Mouse (Mus musculus): ENCODE data around the gene Wipf3.

Wipf3 gene

GRCm38 (mm10) chr6:54429447-54430194 is at the start of gene Wipf3:
Gene Wipf3, plus strand, starts transcription at chr6:54429603.
- no peak for DNase-seq (ENCODE audit: low spot score in 2 of 2)

DNA sequence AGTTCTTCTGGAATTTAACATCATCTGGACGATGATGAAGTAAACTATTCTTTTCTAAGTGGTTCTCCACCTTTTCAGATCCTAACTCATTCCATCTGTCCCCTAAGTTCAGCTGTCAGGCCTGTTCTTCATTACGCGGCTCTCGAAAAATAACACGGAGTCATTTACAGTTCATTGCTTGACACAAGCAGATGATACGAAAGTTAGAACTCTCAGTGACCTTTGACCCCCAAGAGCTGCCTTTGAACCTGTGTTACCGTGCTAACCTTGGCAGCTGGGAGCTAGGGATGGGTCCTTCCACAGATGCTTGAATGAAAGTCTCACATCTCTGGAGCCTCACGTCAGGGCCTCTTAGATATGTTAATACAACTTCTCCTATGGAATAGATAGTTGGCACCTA is 46.8 kb upstream of the Wipf3 start:
- no peak for DNase-seq (ENCODE audit: low spot score in 2 of 2)

DNA sequence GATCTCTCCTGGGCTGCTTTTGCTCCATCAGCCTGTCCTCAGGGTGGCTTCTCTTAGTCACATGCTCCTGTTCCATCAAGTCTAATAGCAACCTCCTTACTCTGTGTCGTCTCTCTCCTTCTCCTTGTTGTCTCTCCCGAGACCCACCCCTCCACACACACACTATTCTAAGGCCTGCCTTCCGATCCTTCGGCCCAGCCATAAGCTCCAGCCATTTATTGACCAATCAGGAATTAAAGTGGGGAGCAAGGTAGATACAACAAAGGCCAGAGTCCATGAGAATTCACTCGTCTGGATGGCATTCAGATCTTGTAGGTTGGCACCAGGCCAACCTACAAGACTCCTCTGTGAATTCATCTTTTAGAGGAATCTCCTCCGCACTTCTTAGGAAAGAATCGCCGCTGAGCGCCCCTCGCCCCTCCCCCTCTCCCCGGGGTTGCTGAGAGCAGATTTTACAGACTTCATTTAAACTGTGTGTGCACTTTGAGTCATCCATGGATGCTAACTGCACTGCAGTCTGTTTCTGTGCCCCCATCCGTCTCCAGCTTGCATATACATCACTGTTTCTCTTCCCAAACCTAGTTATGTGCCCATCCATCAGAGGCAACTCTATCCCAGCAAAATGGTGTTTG is 45.4 kb upstream of the Wipf3 start:
- DNase-seq (ENCODE audit: low spot score in 2 of 2) = no peak

GRCm38 (mm10) chr6:54384777-54385176 is 44.6 kb upstream of the Wipf3 start:
- DNase-seq (ENCODE audit: low spot score in 2 of 2) = no peak

DNA sequence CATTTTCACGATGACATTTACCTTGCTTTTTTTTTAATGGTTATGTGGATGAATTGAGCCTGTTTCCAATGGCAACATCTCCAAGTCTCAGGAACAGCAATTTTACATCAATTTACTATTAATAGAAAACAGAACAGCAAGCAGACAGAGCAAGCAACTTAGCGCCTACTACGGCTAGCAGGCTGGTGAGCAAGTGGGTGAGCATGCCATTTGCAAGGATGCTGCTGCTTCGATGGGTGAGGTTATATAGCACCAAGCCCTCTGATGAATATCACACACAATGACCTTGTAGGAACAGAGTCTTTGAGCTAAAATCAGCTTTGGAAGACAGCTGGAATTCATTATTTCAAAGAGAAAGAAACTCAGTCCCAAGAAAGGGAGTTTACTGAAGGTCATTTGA is 43.0 kb upstream of the Wipf3 start:
- DNase-seq (ENCODE audit: low spot score in 2 of 2) = no peak

GRCm38 (mm10) chr6:54387044-54387443 is 42.4 kb upstream of the Wipf3 start:
- no peak for DNase-seq (ENCODE audit: low spot score in 2 of 2)

DNA sequence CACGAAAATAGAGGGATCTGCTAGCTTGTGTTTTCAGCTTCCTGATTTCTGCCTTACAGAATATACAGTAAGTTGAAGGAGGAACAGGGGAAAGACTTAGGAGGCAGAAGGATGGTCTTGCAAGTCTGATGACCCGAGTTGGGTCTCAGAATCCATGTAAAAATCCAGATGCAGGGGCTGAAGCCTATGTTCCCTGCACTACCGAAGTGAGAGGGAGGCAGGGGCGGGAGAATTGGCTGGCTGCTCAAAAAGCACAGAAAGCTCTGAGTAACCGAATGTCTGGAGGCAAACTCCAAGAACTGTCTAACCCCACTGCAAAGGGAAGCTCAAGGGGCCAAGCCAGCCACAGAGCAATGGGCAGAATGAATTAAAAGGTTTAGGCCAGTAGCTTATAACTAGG is 41.7 kb upstream of the Wipf3 start:
- DNase-seq (ENCODE audit: low spot score in 2 of 2) = no peak

DNA sequence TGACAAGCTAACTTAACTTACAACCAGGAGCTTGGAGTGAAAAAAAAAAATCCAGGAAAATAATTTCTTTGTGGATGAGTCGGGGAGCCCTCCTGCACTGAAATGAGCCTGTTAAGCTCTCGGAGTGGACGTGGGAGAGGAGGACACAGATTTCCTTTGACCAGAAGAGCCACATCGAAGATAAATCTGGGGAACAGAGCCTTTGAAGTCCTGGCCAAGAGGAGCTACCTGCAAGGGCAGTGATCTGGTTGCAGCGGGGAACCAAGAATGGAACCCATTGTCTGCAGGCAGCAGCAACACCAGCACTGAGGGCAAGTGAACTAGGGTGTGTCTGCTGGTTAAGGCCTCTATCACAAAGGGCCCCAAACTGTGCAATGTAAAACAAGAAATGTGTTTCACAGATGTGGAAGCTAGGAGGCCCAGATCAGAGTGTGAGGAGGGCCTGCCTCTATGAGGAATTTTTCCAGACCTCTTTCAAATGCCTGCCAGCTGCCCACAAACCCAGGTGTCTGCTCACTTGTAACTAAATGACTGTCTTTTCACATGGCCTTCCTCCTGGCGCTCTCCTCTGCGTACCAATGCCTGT is 40.6 kb upstream of the Wipf3 start:
- DNase-seq (ENCODE audit: low spot score in 2 of 2) = no peak

- no peak for DNase-seq (ENCODE audit: low spot score in 2 of 2)
Observed at GRCm38 (mm10) chr6:54391765-54392164, 37.6 kb upstream of the Wipf3 start.

DNA sequence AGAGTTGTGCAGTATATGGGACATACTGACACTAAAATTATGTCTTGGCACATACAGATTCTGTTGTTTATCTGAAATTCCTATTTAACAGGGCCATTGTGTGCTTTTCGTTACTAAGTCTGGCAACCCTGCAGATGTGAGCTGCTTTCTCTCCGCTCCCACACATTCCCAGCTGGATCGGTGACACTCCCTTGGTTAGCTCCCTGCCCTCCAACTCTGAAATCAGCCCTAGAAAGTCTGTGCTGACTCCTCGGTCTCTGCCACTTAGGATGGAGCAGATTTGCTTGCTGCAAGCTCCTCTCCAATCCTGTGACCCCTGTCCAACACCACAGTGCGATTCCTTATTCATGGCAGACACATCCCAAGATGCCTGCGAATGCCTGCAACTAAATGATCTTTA is 35.5 kb upstream of the Wipf3 start:
- DNase-seq (ENCODE audit: low spot score in 2 of 2) = no peak

DNA sequence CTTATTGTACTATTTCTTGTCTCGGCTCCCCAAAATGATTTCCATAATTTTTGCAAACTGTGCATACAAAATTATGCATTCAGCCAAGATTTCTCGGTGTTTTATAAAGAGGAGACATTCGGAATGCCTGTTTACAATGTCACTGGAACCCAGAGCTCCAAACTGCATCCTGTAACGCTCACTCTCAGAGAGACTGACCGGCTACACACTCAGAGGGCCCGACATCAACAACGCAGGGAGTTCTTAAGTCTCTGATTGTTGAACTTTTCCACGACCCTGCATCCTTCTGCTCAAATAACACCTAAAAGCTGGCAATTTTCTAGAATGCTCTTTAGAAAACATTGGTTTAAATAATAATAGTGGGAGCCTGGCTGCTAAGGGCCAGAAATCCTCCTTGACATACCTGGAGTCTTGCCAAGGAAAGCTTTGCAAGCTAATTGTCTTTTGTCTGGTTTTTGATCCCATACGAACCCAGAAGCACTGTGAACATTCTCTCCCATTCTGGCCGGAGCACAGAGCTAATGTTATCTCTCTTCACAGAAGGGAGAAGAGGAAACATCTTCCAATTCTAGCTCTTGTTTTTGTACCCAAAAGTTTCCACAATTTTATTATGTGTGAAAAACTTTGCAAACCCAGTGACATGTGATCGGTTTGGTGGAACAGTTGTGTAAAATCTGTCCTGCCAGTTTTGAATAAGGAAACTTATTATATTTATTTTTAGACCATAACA is 30.0 kb upstream of the Wipf3 start:
- no peak for DNase-seq (ENCODE audit: low spot score in 2 of 2)

DNA sequence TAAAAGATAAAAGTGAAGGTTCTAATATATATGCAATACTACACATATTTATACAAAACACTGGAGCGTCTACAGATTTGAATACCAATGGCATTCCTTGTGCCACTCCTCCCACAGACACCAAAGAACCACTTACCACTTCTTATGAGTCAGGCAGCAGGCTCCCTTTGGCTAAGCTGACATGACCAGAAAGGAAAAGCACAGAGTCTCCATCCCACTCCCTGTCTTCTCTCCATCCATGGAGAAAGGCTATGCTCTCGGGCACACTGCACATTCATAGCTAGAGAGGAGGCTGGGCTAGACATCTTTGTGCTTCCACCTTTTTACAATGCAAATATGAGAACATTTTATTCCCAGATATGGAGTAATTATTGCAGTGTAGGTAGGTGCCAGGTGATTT is 27.9 kb upstream of the Wipf3 start:
- no peak for DNase-seq (ENCODE audit: low spot score in 2 of 2)

DNA sequence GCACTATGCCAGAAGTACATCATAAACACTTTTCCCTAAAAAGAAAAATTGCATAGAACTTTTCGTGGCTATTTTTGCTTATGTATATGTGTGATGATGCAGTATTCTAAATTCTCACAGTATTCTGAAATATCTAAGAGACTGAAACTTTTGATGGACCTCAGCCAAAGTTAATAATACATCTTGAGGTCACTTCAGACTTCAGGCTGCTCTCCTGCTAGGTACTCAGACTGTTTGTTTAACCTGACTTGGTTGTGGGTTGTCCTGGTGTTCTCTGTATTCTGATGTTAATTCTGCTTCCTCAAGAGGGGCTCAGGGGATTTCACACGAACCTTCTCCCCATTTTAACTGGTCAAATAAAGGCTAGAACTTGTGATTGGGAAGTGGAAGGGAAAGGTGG is 24.5 kb upstream of the Wipf3 start:
- DNase-seq (ENCODE audit: low spot score in 2 of 2) = no peak

DNA sequence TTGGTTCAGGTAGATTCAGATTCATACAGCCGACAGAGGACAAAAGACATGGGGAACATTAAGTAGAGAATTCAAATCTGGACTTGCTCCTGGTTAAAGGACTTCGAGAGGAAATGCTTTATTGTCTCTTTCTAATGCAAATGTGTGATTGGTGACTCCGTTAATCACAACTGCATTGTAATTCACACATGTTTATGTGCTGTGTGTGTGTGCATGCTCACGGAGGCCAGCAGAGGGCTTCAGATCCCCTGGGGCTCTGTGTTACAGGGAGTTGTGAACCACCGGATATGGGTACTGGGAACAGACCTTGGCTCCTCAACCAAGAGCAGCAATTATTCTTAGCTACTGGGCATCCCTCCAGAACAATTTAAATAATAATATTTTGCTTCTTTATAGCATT is 23.3 kb upstream of the Wipf3 start:
- no peak for DNase-seq (ENCODE audit: low spot score in 2 of 2)

DNA sequence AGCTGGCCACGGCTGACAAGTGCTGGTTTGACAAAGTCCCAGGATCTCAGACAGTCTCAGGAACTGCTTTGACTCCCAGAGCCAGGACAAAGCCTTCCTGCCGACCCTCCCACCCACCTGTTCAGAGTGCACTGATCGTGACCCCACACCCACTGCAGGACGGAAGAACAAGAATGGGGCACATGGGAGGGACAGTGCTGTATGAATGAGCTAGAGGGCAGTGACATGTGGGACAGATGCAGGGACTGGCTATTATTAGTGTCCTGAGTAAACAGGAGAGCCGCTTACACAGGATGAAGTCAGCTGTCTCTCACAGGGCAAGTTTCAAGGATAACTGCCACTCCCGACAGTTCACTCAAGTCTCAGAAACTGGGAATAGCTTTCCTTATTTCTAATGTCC is 20.1 kb upstream of the Wipf3 start:
- no peak for DNase-seq (ENCODE audit: low spot score in 2 of 2)

- DNase-seq (ENCODE audit: low spot score in 2 of 2) = no peak
Observed at GRCm38 (mm10) chr6:54410451-54410850, 19.0 kb upstream of the Wipf3 start.

GRCm38 (mm10) chr6:54411591-54411990 is 17.8 kb upstream of the Wipf3 start:
- DNase-seq (ENCODE audit: low spot score in 2 of 2) = no peak

GRCm38 (mm10) chr6:54412879-54413278 is 16.5 kb upstream of the Wipf3 start:
- no peak for DNase-seq (ENCODE audit: low spot score in 2 of 2)

DNA sequence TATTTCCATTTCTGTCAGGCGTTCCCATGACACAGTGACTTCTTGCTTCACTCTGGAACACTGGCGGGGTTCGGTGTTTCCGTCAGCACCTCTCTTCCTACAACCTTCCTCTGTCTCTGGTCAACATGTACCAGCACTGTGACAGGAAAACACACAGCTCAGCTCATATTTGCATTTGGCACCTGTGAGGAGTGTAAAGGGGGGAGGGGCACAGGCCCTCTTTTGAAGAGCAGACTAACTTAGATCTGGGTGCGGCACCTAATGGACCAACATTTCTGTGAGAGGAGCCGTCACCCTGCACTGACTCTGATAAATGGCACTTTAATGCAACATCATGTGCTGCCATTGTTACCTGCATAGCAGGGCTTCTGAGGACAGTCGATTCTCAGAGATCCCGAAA is 4.2 kb upstream of the Wipf3 start:
- DNase-seq (ENCODE audit: low spot score in 2 of 2) = no peak

DNA sequence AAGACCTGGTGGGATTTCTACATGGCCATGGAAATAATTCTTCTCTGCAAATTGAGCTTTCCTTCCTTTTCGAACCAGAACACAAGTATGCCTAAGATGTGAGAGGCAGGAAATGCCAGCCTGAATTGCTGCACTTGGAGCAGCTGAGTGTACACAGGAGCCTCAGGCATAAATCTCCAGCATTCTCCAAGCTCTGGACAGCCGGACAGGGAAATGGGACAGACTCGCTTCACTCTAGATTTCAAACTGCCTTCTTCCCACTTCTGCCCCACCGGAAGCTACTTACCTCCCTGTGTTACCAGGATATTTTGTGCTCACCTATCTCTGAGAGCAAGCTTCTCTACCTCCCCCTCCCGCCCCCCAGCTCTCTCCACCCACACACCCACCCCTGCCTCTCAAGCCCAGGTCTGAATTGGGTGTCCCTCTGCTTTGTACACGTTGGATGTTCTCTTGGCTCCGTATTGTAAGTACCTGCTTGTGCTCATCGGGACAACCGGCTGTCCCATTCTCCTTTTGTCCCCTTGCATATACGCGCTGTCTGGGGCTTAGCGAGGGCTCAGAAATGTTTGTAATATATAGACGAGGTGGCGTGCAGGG is 455 bp upstream of the Wipf3 start:
- no peak for DNase-seq (ENCODE audit: low spot score in 2 of 2)

DNA sequence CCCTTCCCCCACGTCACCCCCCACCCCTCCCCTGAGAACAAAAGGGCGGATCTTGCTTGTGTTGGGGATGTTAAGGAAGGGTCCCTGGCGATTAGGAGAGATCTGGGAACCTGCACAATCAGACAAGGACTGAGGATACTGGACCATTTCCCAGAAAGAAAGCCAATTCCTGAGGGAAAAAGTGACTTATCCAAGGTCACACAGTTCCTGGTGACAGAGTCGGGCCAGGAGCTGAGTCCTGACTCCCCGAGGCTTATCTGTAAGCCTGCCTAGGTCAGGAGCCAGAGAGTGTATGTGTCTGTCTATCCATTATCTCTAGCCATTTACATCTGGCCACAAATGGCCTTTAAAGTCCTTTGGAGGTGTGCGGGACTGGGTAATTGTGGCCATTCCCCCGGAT is 818 bp downstream of the Wipf3 start:
- no peak for DNase-seq (ENCODE audit: low spot score in 2 of 2)

DNA sequence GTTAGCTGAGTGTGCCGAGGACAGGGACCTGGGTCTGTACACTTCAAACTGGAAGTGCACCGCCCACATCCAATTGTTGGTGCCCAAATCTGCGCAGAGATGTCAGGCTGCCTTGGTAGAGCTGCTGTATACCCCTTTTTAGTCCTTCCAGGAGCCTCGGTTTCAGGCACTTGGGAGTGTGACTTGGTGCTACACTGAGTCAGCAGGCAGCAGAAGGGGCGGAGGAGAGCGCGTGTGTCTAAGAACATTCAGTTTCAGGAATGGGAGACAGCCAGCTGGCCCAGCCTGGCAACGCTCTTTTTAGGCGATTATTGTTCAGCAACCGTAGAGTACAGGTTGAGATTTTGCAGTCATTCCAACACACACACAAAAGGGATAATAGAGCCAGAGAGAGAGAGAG is 2.4 kb downstream of the Wipf3 start:
- no peak for DNase-seq (ENCODE audit: low spot score in 2 of 2)

Measured in natural killer cell, adult 2 months (primary cell).